Mouse (Mus musculus): ENCODE results near the gene L3mbtl2.

GRCm38 (mm10) chr15:81693967-81694881, 30.5 kb downstream of the L3mbtl2 start:
- TF ChIP-seq CTCF (IDR thresholded peaks at IDR 0.05; ENCODE audit: extremely low read depth, insufficient read depth, low read length): peak; percentile 21; the same call in 1 of the 2 replicates
- TF ChIP-seq POLR2A (IDR thresholded peaks at IDR 0.05; ENCODE audit: extremely low read depth, insufficient read depth, low read length): no peak
